Mouse (Mus musculus) lung, adult 18-20 months (tissue): Measurements from ENCODE around the gene Prr23a3.

ENCODE experiments used
- DNase-seq, 2 experiments: peaks; one replicate each; pipeline ENCODE4 v3.0.0; 2022; ENCODE audit warnings: mixed read lengths in 2 of 2

The Prr23a3 gene

DNA sequence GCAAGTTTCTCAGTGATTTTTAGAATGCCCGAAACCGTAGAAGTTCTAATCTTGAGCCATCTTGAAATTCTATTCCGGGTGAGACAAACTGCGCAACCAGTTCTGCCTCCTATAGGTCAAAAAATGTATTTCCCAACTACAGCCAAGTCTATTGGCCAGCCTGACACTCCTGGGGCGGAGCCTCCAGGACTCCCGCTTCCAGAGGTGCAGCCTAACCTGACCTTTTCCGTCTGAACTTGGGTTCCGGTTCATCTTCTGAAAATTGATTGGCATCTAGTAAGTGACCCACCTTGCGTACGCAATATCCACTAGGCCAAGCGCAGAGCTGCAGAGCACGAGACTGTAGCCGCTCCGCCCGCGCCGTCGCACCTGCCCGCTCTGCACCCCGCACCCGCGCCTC, at the start of gene Prr23a3:
Gene Prr23a3 (plus strand): TSS at position 197 of the 400 bp plus-strand sequence.
- DNase-seq: no peak

DNA sequence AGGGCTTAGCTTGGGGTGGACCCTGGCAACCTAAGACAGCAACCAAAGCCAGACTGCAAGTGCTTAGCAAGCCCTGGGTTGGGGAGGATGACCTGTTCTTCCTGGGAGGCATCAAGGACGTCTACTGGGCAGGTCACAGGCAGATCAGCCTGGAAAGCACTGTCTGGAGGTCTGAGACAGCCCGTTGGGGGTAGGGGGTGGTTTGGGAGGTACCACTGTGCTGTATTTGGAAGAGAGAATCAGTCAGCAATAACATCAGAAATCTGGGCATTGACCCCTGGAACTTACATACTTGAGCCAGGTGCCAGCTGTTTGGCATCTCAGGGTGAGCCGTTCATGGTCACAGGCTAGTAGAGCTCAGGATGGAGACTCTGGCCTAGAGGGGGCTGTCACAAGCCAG, 48.5 kb upstream of the Prr23a3 start:
- DNase-seq: no peak

DNA sequence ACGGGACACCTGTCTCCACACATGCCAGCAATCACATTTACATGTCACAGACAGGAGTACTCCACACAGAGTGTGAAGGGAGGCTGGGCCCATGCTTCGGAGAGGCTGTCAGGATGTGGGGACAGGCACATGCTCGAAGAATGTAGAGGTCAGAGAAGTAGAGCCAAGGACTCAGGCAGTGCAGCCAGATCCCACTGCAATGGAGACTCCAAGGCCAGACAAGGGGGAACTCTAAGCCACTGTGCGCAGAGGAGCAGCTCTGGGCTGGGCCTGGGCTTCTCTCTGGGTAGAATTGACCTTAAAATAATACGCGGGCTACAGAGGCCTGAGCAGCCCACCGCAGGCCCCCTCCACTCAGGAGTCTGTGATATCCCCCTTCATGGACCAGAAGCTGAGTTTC, 47.0 kb upstream of the Prr23a3 start:
- DNase-seq: no peak

DNA sequence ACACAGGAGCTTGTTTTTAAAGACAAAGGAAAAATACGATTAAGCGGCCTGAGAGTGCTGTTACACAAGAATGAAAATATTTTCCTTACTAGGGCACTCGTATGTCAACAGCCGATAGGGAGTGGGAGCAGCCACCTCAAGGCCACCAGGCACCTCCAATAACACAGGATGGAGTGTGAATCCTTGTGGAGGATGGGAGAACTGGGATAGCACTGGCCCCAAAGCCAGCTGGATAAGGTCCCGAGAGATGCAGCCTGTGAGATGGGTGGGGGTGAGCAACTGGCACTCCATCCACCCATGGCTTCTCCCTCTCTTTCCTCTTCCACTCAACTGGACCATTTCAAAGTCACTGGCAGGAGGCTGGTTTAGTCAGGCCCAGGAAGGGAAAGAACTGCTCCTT, 45.6 kb upstream of the Prr23a3 start:
- no peak for DNase-seq

DNA sequence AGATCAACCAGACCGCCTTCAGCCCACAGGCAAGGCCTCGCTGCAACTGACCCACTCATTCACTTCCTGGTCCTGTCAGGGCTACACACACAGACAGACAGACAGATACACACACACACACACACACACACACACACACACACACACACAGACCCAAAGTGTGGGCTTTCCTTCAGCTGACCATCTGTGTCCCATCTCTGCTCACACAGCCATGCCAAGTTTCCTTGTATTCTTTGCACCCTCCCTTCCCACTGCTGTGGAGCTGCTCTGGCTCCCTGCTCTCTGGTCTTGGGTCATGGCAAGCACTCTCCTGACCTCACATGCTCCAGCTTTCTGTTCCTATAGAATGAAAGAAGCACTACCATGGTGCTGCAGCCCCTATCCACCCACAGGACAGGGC, 45.1 kb upstream of the Prr23a3 start:
- peak; percentile 8 to 23 for DNase-seq

DNA sequence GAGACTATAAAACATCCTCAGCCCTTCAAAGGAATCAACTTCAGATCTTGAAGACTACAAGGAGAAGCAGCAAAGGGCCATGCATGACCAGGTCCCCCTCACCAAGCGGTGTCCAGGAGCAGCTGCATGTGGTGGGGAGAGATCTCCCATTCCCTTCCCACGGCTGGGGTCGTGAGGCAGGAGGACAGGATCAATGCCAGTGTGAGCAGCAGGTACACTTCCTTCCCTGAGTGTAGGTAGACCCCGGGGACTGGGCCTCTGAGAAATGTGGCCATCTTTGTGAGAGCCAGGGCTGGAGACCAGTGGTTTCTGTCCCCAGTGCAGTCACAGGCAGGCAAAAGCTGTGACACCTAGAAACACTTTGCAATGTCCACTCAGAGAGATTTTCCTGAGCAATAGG, 44.1 kb upstream of the Prr23a3 start:
- no peak for DNase-seq

DNA sequence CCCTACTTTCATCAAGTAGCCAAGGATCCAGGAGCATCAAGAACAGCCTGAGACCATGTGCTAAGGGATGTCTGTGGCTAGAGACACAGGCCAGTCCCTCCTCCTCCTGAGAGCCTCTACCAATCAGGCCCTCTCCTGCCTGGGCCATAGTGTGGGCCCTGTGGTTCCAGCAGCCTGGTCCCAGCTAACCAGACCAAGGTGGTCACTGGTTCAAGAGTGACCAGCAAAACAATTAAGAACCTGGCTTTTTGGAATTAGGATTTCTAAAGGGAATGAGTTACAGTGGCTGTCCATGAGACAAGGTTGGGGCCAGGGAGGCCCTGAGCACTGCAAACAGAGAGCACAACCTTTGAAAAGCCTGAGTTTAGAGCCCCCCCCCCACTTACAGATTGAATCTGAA, 43.5 kb upstream of the Prr23a3 start:
- DNase-seq: no peak

DNA sequence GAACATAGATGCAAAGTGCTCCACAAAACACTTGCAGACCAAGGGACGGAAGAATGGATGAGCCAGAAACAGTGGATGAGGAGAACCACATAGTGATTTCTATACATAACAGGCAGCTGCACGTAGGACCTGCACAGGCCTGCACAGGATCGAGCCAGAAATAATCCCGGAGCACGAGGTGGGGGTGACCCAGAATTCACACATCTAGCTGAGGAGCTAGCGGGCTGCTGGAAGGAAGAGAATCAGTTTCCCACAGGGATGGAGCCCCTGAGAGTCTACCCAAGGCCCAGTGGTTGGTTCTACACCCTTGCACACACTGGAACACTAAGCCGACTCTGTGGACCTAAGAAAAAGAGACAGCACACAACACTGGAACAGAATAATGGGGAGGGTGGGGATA, 40.8 kb upstream of the Prr23a3 start:
- no peak for DNase-seq

DNA sequence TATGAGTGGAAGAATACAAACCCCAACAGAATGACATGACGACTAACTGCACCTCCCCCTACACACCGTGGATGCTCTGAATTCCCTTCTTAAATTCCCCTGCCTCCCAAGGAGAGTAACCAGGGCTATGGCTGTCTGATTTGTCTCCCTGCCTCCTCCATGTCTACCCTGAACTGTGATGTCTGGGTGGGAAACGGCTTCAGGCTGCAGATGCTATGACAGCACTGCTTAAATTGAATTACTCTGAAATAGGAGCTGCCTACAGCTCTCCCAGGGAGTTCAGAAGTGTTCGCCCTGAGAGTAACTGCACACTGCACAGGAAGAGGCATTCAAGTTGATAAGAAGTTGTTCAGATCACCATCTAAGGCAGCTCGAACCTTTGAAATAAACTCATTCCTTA, 35.1 kb upstream of the Prr23a3 start:
- no peak for DNase-seq

DNA sequence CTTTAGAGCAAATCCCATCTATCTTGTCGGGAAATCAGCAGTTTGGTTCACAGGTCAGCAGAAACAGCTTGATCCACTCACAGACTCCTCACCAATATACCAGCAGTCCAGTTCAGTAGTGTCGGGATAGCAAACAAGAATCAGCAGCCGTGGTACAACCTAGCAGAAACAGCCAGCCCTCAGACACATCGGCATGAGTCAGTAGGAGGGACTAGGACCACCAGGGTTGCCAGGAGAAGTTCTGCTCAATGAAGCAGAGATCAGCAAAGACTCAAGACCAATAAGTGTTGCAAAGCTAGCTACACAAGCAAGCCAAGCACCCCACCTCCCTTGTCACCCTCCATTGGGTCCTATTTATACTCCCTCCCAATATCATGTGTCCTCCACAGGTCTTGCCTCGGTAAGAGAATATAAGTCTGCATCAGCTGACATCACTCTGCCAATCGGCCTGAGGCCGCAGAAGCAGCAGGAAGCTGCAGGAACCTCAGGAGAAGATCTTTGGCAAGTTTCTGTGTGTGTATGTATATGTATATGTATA, 27.0 kb upstream of the Prr23a3 start:
- no peak for DNase-seq

DNA sequence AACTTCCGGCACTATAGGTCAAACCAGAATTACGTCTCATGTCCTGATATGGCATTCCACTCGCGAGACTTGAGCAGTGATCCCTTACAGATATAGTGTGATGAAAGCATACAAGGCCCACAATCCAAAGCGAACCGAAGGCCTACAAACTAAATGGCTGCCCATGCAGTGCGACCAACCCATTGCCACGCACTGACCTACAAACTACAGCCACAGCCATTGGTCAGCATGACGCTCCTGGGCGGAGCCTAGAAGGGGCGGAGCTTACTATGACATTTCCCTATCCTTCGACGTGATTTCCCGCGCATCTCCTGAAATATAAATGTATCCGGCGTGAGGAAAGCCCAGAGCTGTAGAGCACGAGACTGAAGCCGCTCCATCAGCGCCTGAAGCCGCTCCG, 22.4 kb upstream of the Prr23a3 start, which contains the start of gene Prr23a1:
Gene Prr23a1 (plus strand): TSS at position 387 of the 400 bp plus-strand sequence.
- DNase-seq: no peak

DNA sequence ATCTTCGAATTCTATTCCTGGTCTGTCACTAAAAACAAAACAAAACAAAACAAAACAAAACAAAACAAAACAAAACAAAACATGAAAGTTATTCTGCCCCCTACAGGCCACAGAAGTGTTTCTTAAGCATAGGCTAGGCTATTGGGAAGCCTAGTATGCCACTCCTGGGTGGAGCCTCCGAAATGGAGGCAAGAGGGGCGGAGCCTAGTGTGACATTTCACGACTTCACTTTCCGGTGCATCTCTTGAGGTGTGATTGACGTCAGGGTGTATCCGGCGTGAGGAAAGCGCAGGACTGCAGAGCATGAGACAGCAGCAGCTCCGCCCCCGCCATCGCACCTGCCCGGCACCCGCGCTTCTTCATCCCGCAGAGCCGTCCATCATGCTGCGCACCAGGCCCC, 8.4 kb upstream of the Prr23a3 start, which contains the start of gene Prr23a2:
Gene Prr23a2 (plus strand): TSS at position 285 of the 400 bp plus-strand sequence.
- no peak for DNase-seq

DNA sequence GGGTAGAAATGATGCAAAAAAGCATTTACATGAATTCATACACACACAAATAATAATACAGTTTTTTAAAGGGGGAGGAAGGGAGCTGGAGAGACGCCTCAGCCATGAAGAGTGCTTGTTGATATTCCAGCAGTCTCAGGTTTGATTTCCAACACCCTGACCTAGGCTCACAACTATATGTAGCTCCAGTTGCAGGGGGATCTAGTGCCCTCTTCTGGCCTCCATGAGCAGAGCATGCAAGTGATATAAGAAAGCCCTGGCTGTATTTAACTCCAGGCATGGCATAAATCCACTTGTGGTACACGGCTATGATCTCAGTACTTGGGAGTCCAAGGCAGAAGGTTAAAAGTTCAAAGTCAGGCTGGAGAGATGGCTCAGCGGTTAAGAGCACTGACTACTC, 1.1 kb upstream of the Prr23a3 start:
- no peak for DNase-seq

DNA sequence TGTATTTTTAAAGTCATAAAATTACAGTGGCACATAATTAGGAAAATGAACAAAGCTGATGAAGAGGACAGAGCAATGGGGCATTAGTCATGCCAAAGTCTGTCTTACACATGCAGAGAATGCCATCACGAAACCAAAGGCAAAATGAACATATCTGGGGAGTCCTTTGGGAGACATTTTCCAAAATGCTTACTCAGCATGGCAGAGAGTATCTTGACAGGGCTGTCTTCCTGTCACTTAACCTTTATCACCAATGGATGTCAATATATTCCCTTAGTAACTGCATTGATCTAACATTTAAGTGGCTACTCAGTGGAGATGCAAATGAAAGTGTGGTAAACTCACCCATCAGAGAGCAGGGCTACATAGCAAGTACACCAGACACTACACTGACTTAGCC, 36.9 kb downstream of the Prr23a3 start:
- no peak for DNase-seq

DNA sequence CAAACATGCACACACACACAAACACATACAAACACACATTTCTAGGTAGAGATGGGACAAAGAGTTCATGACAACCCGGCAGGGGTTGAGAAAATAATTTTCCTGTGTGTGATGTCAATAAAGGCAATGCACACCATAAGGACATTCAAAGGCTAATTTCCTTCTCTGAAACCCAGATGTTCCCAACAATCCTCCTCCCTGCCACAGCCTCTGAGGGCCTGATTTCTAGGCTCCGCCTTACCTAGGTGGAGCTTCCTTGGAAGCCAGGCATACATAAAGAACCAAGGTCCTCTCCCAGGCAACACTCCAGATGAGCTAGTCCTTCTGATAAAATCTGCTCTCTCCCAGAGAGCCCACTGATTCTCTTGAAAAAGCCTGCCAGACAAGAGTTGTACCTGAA, 38.3 kb downstream of the Prr23a3 start, which contains the start of gene 7420426K07Rik:
Gene 7420426K07Rik (plus strand): TSS at position 301 of the 400 bp plus-strand sequence.
- no peak for DNase-seq
